In the genomic region with DNA sequence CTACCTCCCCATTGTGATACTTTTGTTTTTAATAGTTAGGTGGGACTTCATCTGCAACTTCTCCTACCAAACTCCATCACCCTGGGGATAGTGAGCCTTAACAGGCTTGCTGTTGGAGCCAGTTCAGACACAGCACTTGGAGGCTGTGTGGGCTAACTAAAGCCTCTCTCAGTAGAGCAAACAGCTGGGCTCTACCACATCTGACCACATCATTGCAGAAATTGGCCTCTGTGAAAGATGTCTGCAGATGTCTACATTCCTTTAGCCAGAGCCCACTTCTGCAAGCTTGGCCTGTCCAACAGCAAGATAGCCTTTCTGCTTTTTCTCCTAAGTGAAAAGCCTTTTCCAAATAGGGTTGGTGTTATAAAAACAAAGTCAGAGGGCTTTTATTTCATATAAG, we compare ENCODE assay signal across 15 mouse cellular contexts. TPM values are rescaled to one million over a fixed set of nuclear protein-coding genes. Genes with fewer than 3 reads are reported as not detected.
DNase-seq lines count a peak whose midpoint lies in the region; ATAC-seq lines count a peak whose summit lies in the region.
"Had no signal": no experiment of that assay in that cellular context is flagged by ENCODE, and none has a peak within 500 bp of the region (broad histone marks: within the 10 kb centered on the region; RNA-seq: fewer than 3 reads in every experiment).

No protein-coding gene starts in this region.

- no peaks in the 10 kb centered on the region for H3K9me3 ChIP-seq in kidney, embryonic 16.5 days (ENCODE audit: low read length)
- H3K9me3 ChIP-seq: embryonic facial prominence, embryonic 12.5 days; liver, embryonic 12.5 days had no signal

- ATAC-seq in kidney, embryonic 16.5 days (ENCODE audit: low FRiP score, low TSS enrichment) = no peak
- ATAC-seq: liver, embryonic 12.5 days had no signal

- no peak overlapping the region for H3K9ac ChIP-seq in kidney, embryonic 16.5 days (replicated peaks; ENCODE audit: low read length)
- H3K9ac ChIP-seq: embryonic facial prominence, embryonic 12.5 days; liver, embryonic 12.5 days had no signal

- H3K27ac ChIP-seq in kidney, embryonic 16.5 days (ENCODE audit: low read length) = no peak overlapping the region
- H3K27ac ChIP-seq: embryonic facial prominence, embryonic 12.5 days; liver, embryonic 12.5 days had no signal

- peak; percentile 11 for DNase-seq in kidney, adult 11 months
- peak; percentile 59 for DNase-seq in 3T3-L1 (ENCODE audit: low read depth, low spot score)
- peak; percentile 9 for DNase-seq in NIH3T3 (ENCODE audit: low read depth)
- peak; percentile 26 for DNase-seq in heart, postnatal 4 days
- no peak for DNase-seq in testis, postnatal 10 days (ENCODE audit: low spot score)
- no peak for DNase-seq in urinary bladder, adult 2 months (ENCODE audit: low spot score)
- DNase-seq: adrenal gland, postnatal 14 days; cerebellum, postnatal 36 days; layer of hippocampus, adult 9-11 months; thymus, postnatal 14 days had no signal

- H3K27me3 ChIP-seq in kidney, embryonic 16.5 days (ENCODE audit: insufficient read depth, low read length) = no peaks in the 10 kb centered on the region
- H3K27me3 ChIP-seq: embryonic facial prominence, embryonic 12.5 days; liver, embryonic 12.5 days had no signal

- H3K4me3 ChIP-seq in kidney, embryonic 16.5 days (ENCODE audit: low read length) = no peak overlapping the region
- H3K4me3 ChIP-seq: embryonic facial prominence, embryonic 12.5 days; liver, embryonic 12.5 days; megakaryocyte, embryonic 14.5 days had no signal

- H3K4me1 ChIP-seq in kidney, embryonic 16.5 days (ENCODE audit: insufficient read depth, low read length) = peaks cover 15% of the 10 kb centered on the region
- H3K4me1 ChIP-seq: liver, embryonic 12.5 days had no signal

- no peaks in the 10 kb centered on the region for H3K36me3 ChIP-seq in kidney, embryonic 16.5 days (ENCODE audit: insufficient read depth, low read length)
- H3K36me3 ChIP-seq: liver, embryonic 12.5 days had no signal

- H3K4me2 ChIP-seq in kidney, embryonic 16.5 days (replicated peaks; ENCODE audit: low read depth, low read length) = no peak overlapping the region
- H3K4me2 ChIP-seq: embryonic facial prominence, embryonic 12.5 days; liver, embryonic 12.5 days had no signal

RNA-seq across cellular contexts. Expression of a gene that starts 20.7 kb away (rescaled TPM):
- polyA plus RNA-seq in kidney, embryonic 16.5 days (2015; fragmentation: Nextera tagmentation; extraction: Ambion mirVana) = 0.18 and 0.22 TPM in 2 replicates
- under 1 TPM; 0.57 to 0.65 TPM for total RNA-seq in heart, postnatal 4 days (2021)
- 0.06 and 0.09 TPM in 2 replicates for polyA plus RNA-seq in urinary bladder, adult 2 months (2012; rRNA removed)
- total RNA-seq: monocyte, adult 5-6 weeks had no signal

RNA-seq across cellular contexts. Expression of a gene that starts 23.6 kb away (rescaled TPM):
- polyA plus RNA-seq in kidney, embryonic 16.5 days (2015; fragmentation: Nextera tagmentation; extraction: Ambion mirVana) = 15.2 and 15.5 TPM in 2 replicates
- 100 to 1,000 TPM; 223 to 241 TPM for total RNA-seq in heart, postnatal 4 days (2021)
- 16.1 and 26.8 TPM in 2 replicates for polyA plus RNA-seq in urinary bladder, adult 2 months (2012; rRNA removed)
- total RNA-seq: monocyte, adult 5-6 weeks had no signal

Comparison
In these comparisons a context has a peak if more than half of its experiments do, and no peak if none do; other contexts are left out.
1. DNase-seq: peak in kidney, adult 11 months (single experiment), 3T3-L1 (single experiment), NIH3T3 (single experiment) and heart, postnatal 4 days (single experiment); none in testis, postnatal 10 days (single experiment) and urinary bladder, adult 2 months (single experiment).